Comparison of ENCODE assay signal across 28 mouse cellular contexts in genomic region chr3:136771700-136772099, GRCm38 (mm10).
DNase-seq lines count a peak whose midpoint lies in the region; ATAC-seq and TF ChIP-seq lines count a peak whose summit lies in the region.
"Had no signal": no experiment of that assay in that cellular context is flagged by ENCODE, and none has a peak within 500 bp of the region (broad histone marks: within the 10 kb centered on the region; RNA-seq: fewer than 3 reads in every experiment).

No protein-coding gene starts in this region.

- no peak for TF ChIP-seq EP300 in lung, postnatal 0 days (IDR thresholded peaks at IDR 0.05)

- TF ChIP-seq POLR2A in cerebellum, adult 2 months (IDR thresholded peaks at IDR 0.05; ENCODE audit: borderline replicate concordance, insufficient read depth, low read length): no peak

- H3K4me1 ChIP-seq in lung, postnatal 0 days (ENCODE audit: insufficient read depth, low read depth, low read length): peaks cover 6% of the 10 kb centered on the region; the same call in 1 of the 2 replicates
- H3K4me1 ChIP-seq in cerebellum, adult 2 months (ENCODE audit: control insufficient read depth, insufficient read depth, low read length): peaks cover 6% of the 10 kb centered on the region
- H3K4me1 ChIP-seq in heart, embryonic 11.5 days (ENCODE audit: control insufficient read depth, insufficient read depth, low read length): peaks cover 7% of the 10 kb centered on the region
- H3K4me1 ChIP-seq: neural tube, embryonic 12.5 days had no signal

- H3K9ac ChIP-seq in lung, postnatal 0 days (replicated peaks; ENCODE audit: low read depth): no peak overlapping the region
- no peak overlapping the region for H3K9ac ChIP-seq in heart, embryonic 11.5 days (ENCODE audit: low read depth, low read length)
- H3K9ac ChIP-seq: heart, embryonic 12.5 days; limb, embryonic 12.5 days; midbrain, embryonic 15.5 days; neural tube, embryonic 12.5 days had no signal

- H3K9me3 ChIP-seq in lung, postnatal 0 days (ENCODE audit: low read length): no peaks in the 10 kb centered on the region
- no peaks in the 10 kb centered on the region for H3K9me3 ChIP-seq in heart, embryonic 11.5 days (replicated peaks; ENCODE audit: control insufficient read depth, low read length)
- H3K9me3 ChIP-seq: embryonic facial prominence, embryonic 10.5 days; G1E; heart, embryonic 12.5 days; limb, embryonic 12.5 days; midbrain, embryonic 15.5 days; neural tube, embryonic 12.5 days had no signal

- no peaks in the 10 kb centered on the region for H3K36me3 ChIP-seq in lung, postnatal 0 days (ENCODE audit: insufficient read depth, low read length)
- H3K36me3 ChIP-seq in heart, embryonic 11.5 days (ENCODE audit: control insufficient read depth, insufficient read depth, low read length): no peaks in the 10 kb centered on the region
- H3K36me3 ChIP-seq: embryonic facial prominence, embryonic 10.5 days; G1E; heart, embryonic 12.5 days; limb, embryonic 12.5 days; midbrain, embryonic 15.5 days; neural tube, embryonic 12.5 days had no signal

- no peaks in the 10 kb centered on the region for H3K27me3 ChIP-seq in lung, postnatal 0 days (replicated peaks; ENCODE audit: insufficient read depth, low read length)
- H3K27me3 ChIP-seq in cerebellum, adult 2 months (ENCODE audit: control insufficient read depth, insufficient read depth, low read length): no peaks in the 10 kb centered on the region
- no peaks in the 10 kb centered on the region for H3K27me3 ChIP-seq in heart, embryonic 11.5 days (ENCODE audit: control insufficient read depth, insufficient read depth, low read length)
- H3K27me3 ChIP-seq: CH12.LX; heart, embryonic 12.5 days; limb, embryonic 12.5 days; midbrain, embryonic 15.5 days; neural tube, embryonic 12.5 days had no signal

- H3K27ac ChIP-seq in lung, postnatal 0 days (ENCODE audit: low read length): no peak overlapping the region
- no peak overlapping the region for H3K27ac ChIP-seq in cerebellum, adult 2 months (ENCODE audit: insufficient read depth, low read length)
- H3K27ac ChIP-seq in heart, embryonic 11.5 days (ENCODE audit: low read depth, low read length): no peak overlapping the region
- H3K27ac ChIP-seq: embryonic facial prominence, embryonic 10.5 days; hindbrain, postnatal 0 days; limb, embryonic 12.5 days; midbrain, embryonic 15.5 days; neural tube, embryonic 12.5 days had no signal

- TF ChIP-seq CTCF in lung, postnatal 0 days (IDR thresholded peaks at IDR 0.05): no peak
- no peak for TF ChIP-seq CTCF in cerebellum, adult 2 months (IDR thresholded peaks at IDR 0.05; ENCODE audit: borderline replicate concordance, insufficient read depth, low read depth, low read length)

- peak; percentile 35 for DNase-seq in lung, postnatal 0 days (ENCODE audit: low spot score)
- DNase-seq in lung, postnatal 36 days: no peak
- peak; percentile 61 to 74 for DNase-seq in cerebellum, adult 2 months
- DNase-seq in cerebellum, postnatal 36 days: peak; percentile 58 to 60
- DNase-seq in retina, embryonic 14.5 days (ENCODE audit: low spot score): no peak
- DNase-seq in adrenal gland, postnatal 25 days: no peak
- DNase-seq: adrenal gland, postnatal 36 days; B cell, adult 2 months; gastrocnemius, postnatal 14 days; heart, adult 11 months; heart, postnatal 10 days; kidney, adult 9 months; kidney, postnatal 14 days; retina, postnatal 1 day; right cerebral cortex, postnatal 25 days; thymus, postnatal 36 days had no signal

- no peak for ATAC-seq in lung, postnatal 0 days
- ATAC-seq in heart, embryonic 11.5 days (replicated peaks; ENCODE audit: insufficient number of reproducible peaks, low FRiP score, low TSS enrichment): no peak
- ATAC-seq: forebrain, embryonic 16.5 days; hindbrain, postnatal 0 days; intestine, embryonic 16.5 days; midbrain, embryonic 15.5 days had no signal

- H3K4me3 ChIP-seq in lung, postnatal 0 days (ENCODE audit: low read depth, low read length): no peak overlapping the region
- H3K4me3 ChIP-seq in cerebellum, adult 2 months (replicated peaks; ENCODE audit: insufficient read depth, low read depth, low read length): no peak overlapping the region
- H3K4me3 ChIP-seq in heart, embryonic 11.5 days (ENCODE audit: low read depth, low read length): no peak overlapping the region
- H3K4me3 ChIP-seq: embryonic facial prominence, embryonic 10.5 days; heart, embryonic 12.5 days; limb, embryonic 12.5 days; midbrain, embryonic 15.5 days; neural tube, embryonic 12.5 days had no signal

- H3K4me2 ChIP-seq in lung, postnatal 0 days (replicated peaks; ENCODE audit: low read depth, low read length): no peak overlapping the region
- no peak overlapping the region for H3K4me2 ChIP-seq in heart, embryonic 11.5 days
- H3K4me2 ChIP-seq: heart, embryonic 12.5 days; limb, embryonic 12.5 days; liver, embryonic 11.5 days; midbrain, embryonic 15.5 days; neural tube, embryonic 12.5 days had no signal

- 29% methylated on average over 5 of the region's 5 CpGs for WGBS in lung, postnatal 0 days
- 16% methylated on average over 5 of the region's 5 CpGs for WGBS in cerebellum, adult 2 months
- WGBS in heart, embryonic 11.5 days (ENCODE audit: insufficient replicate concordance): 70% methylated on average over 5 of the region's 5 CpGs

Comparison
In these comparisons a context has a peak if more than half of its experiments do, and no peak if none do; other contexts are left out.
1. DNase-seq: peak in lung, postnatal 0 days (single experiment), cerebellum, adult 2 months (2 of 2) and cerebellum, postnatal 36 days (2 of 2); none in lung, postnatal 36 days (single experiment), retina, embryonic 14.5 days (single experiment) and adrenal gland, postnatal 25 days (single experiment).